Mouse (Mus musculus): ENCODE data around the gene Zbtb11. TPM values are rescaled to one million over a fixed set of nuclear protein-coding genes. Genes with fewer than 3 reads are reported as not detected.
"Not testable (repeated sequence)": the region's sequence is repeated elsewhere in the genome, so short reads cannot be mapped to it uniquely, and the experiment has no call there.

Gene Zbtb11
- total and polyA plus RNA-seq, 2 experiments = 2.8 to 8.6 TPM

DNA sequence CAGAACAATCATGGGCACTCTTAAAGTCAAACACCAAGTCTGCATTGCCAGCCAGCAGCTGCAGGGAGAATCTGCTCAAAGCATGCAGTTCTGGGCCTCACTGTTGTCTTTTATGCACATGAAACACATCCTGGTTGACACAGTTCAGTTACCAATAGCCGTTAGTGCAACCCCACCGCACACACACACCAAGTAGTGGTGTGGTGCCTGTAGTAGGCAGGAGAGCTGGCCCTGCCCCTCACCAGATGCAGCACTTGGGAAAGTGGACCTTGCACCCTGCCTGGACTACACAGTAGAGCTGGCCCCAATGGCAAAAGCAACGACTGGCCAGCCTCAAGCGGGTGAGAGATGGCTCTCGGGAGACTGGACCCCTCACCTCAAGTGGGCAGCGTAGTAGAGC is 34.0 kb upstream of the Zbtb11 start:
- Histone ChIP-seq H3K27ac (replicated peaks; ENCODE audit: insufficient read depth, low read depth, low read length) (no peak overlapping the region), H3K4me1 (ENCODE audit: control insufficient read depth, insufficient read depth, low read length) (no peaks in the 10 kb centered on the region), H3K36me3 (ENCODE audit: control insufficient read depth, insufficient read depth, low read length) (no peaks in the 10 kb centered on the region), H3K9ac (ENCODE audit: low read depth, low read length) (no peak overlapping the region), H3K79me2 (ENCODE audit: control insufficient read depth, insufficient read depth, low read length) (no peaks in the 10 kb centered on the region), H3K4me3 (ENCODE audit: insufficient read depth, low read depth, low read length) (no peak overlapping the region), H3K27me3 (ENCODE audit: control insufficient read depth, insufficient read depth, low read length) (no peaks in the 10 kb centered on the region)
- TF ChIP-seq CTCF (IDR thresholded peaks at IDR 0.05; ENCODE audit: low read depth, low read length) (no peak), POLR2A (IDR thresholded peaks at IDR 0.05; ENCODE audit: extremely low read depth, insufficient read depth, low read length) (no peak)
- DNase-seq (ENCODE audit: extremely low read depth, low read depth, low spot score) = no peak
- WGBS = 40% methylated on average over 6 of the region's 6 CpGs

- H3K79me2 ChIP-seq (ENCODE audit: control insufficient read depth, insufficient read depth, low read length) = no peaks in the 10 kb centered on the region
- DNase-seq (ENCODE audit: extremely low read depth, low read depth, low spot score) = no peak
- no peak overlapping the region for H3K27ac ChIP-seq (replicated peaks; ENCODE audit: insufficient read depth, low read depth, low read length)
- TF ChIP-seq CTCF (IDR thresholded peaks at IDR 0.05; ENCODE audit: low read depth, low read length) = no peak
- TF ChIP-seq POLR2A (IDR thresholded peaks at IDR 0.05; ENCODE audit: extremely low read depth, insufficient read depth, low read length) = no peak
- 96% methylated on average over 4 of the region's 4 CpGs for WGBS
- H3K27me3 ChIP-seq (ENCODE audit: control insufficient read depth, insufficient read depth, low read length) = no peaks in the 10 kb centered on the region
- H3K4me1 ChIP-seq (ENCODE audit: control insufficient read depth, insufficient read depth, low read length) = no peaks in the 10 kb centered on the region
- H3K9ac ChIP-seq (ENCODE audit: low read depth, low read length) = no peak overlapping the region
- no peaks in the 10 kb centered on the region for H3K36me3 ChIP-seq (ENCODE audit: control insufficient read depth, insufficient read depth, low read length)
- H3K4me3 ChIP-seq (ENCODE audit: insufficient read depth, low read depth, low read length) = no peak overlapping the region
These were observed 32.9 kb upstream of the Zbtb11 start for GRCm38 (mm10) chr16:55940781-55941180.

- H3K36me3 ChIP-seq (ENCODE audit: control insufficient read depth, insufficient read depth, low read length) = no peaks in the 10 kb centered on the region
- H3K4me1 ChIP-seq (ENCODE audit: control insufficient read depth, insufficient read depth, low read length) = peaks cover 4% of the 10 kb centered on the region; the same call in 1 of the 2 replicates
- peak; percentile 94 for DNase-seq (ENCODE audit: extremely low read depth, low read depth, low spot score)
- WGBS = 18% methylated on average over 3 of the region's 3 CpGs
- no peaks in the 10 kb centered on the region for H3K79me2 ChIP-seq (ENCODE audit: control insufficient read depth, insufficient read depth, low read length)
- no peaks in the 10 kb centered on the region for H3K27me3 ChIP-seq (ENCODE audit: control insufficient read depth, insufficient read depth, low read length)
- no peak overlapping the region for H3K4me3 ChIP-seq (ENCODE audit: insufficient read depth, low read depth, low read length)
- TF ChIP-seq CTCF (IDR thresholded peaks at IDR 0.05; ENCODE audit: low read depth, low read length) = no peak
- TF ChIP-seq POLR2A (IDR thresholded peaks at IDR 0.05; ENCODE audit: extremely low read depth, insufficient read depth, low read length) = no peak
- no peak overlapping the region for H3K27ac ChIP-seq (replicated peaks; ENCODE audit: insufficient read depth, low read depth, low read length)
- no peak overlapping the region for H3K9ac ChIP-seq (ENCODE audit: low read depth, low read length)
These were observed 26.4 kb upstream of the Zbtb11 start for GRCm38 (mm10) chr16:55947266-55947665.

- H3K27me3 ChIP-seq (ENCODE audit: control insufficient read depth, insufficient read depth, low read length); H3K36me3 ChIP-seq (ENCODE audit: control insufficient read depth, insufficient read depth, low read length); DNase-seq (ENCODE audit: extremely low read depth, low read depth, low spot score); H3K79me2 ChIP-seq (ENCODE audit: control insufficient read depth, insufficient read depth, low read length); H3K4me3 ChIP-seq (ENCODE audit: insufficient read depth, low read depth, low read length); H3K9ac ChIP-seq (ENCODE audit: low read depth, low read length); H3K27ac ChIP-seq (replicated peaks; ENCODE audit: insufficient read depth, low read depth, low read length); H3K4me1 ChIP-seq (ENCODE audit: control insufficient read depth, insufficient read depth, low read length): not testable (repeated sequence)
- 95% methylated on average over 2 of the region's 2 CpGs for WGBS
These were observed 25.7 kb upstream of the Zbtb11 start for GRCm38 (mm10) chr16:55947876-55948410.

- no peak overlapping the region for H3K9ac ChIP-seq (ENCODE audit: low read depth, low read length)
- TF ChIP-seq POLR2A (IDR thresholded peaks at IDR 0.05; ENCODE audit: extremely low read depth, insufficient read depth, low read length) = no peak
- TF ChIP-seq CTCF (IDR thresholded peaks at IDR 0.05; ENCODE audit: low read depth, low read length) = no peak
- H3K27me3 ChIP-seq (ENCODE audit: control insufficient read depth, insufficient read depth, low read length) = no peaks in the 10 kb centered on the region
- no peaks in the 10 kb centered on the region for H3K36me3 ChIP-seq (ENCODE audit: control insufficient read depth, insufficient read depth, low read length)
- H3K4me3 ChIP-seq (ENCODE audit: insufficient read depth, low read depth, low read length) = no peak overlapping the region
- 55% methylated on average over 7 of the region's 7 CpGs for WGBS
- no peak overlapping the region for H3K27ac ChIP-seq (replicated peaks; ENCODE audit: insufficient read depth, low read depth, low read length)
- no peak for DNase-seq (ENCODE audit: extremely low read depth, low read depth, low spot score)
- no peaks in the 10 kb centered on the region for H3K79me2 ChIP-seq (ENCODE audit: control insufficient read depth, insufficient read depth, low read length)
- peaks cover 4% of the 10 kb centered on the region; the same call in 1 of the 2 replicates for H3K4me1 ChIP-seq (ENCODE audit: control insufficient read depth, insufficient read depth, low read length)
These were observed 24.7 kb upstream of the Zbtb11 start for GRCm38 (mm10) chr16:55948963-55949362.

DNA sequence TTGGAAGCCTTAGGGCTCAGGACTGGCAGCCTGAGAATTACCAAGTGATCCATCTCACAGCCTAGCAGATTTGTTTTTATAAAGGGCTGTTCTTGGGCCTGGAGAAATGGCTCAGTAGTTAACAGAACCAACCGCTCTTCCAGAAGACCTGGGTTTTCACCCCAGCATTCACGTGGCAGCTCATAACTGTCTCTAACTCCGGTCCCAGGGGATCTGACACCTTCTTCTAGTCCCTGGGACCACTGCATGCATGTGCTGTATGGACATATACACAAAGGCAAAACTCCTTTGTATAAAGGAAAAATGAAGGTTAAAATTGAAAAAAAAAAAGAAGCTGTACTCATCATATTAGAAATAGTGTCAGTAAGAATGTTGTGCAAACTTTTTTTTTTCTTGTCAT is 23.2 kb upstream of the Zbtb11 start:
- no peak overlapping the region for H3K27ac ChIP-seq (replicated peaks; ENCODE audit: insufficient read depth, low read depth, low read length)

More for the DNA sequence above, 23.2 kb upstream of the Zbtb11 start:
- H3K9ac ChIP-seq (ENCODE audit: low read depth, low read length) = no peak overlapping the region
- TF ChIP-seq CTCF (IDR thresholded peaks at IDR 0.05; ENCODE audit: low read depth, low read length) (no peak), POLR2A (IDR thresholded peaks at IDR 0.05; ENCODE audit: extremely low read depth, insufficient read depth, low read length) (no peak)
- DNase-seq (ENCODE audit: extremely low read depth, low read depth, low spot score) = no peak
- no peaks in the 10 kb centered on the region for H3K27me3 ChIP-seq (ENCODE audit: control insufficient read depth, insufficient read depth, low read length)
- no peak overlapping the region for H3K4me3 ChIP-seq (ENCODE audit: insufficient read depth, low read depth, low read length)
- H3K79me2 ChIP-seq (ENCODE audit: control insufficient read depth, insufficient read depth, low read length) = no peaks in the 10 kb centered on the region
- no peaks in the 10 kb centered on the region for H3K36me3 ChIP-seq (ENCODE audit: control insufficient read depth, insufficient read depth, low read length)
- WGBS = 70% methylated on average over 3 of the region's 3 CpGs
- peaks cover 4% of the 10 kb centered on the region; the same call in 1 of the 2 replicates for H3K4me1 ChIP-seq (ENCODE audit: control insufficient read depth, insufficient read depth, low read length)

Measured in liver, adult 2 months (tissue).